Comparison of ENCODE assay signal across 8 mouse cellular contexts in genomic region chr9:61745301-61745801, GRCm38 (mm10).
DNase-seq lines count a peak whose midpoint lies in the region; ATAC-seq and TF ChIP-seq lines count a peak whose summit lies in the region.

No protein-coding gene starts in this region.

- H3K9me3 ChIP-seq in hindbrain, embryonic 10.5 days: no peaks in the 10 kb centered on the region
- 0 out of 2 replicates have a peak, but pooled peaks cover under 1% of the 10 kb centered on the region for H3K9me3 ChIP-seq in hindbrain, embryonic 12.5 days (replicated peaks)
- H3K9me3 ChIP-seq in ES-E14 (ENCODE audit: control insufficient read depth, insufficient read depth, low read depth, low read length): no peaks in the 10 kb centered on the region
- H3K9me3 ChIP-seq in liver, embryonic 11.5 days (ENCODE audit: control insufficient read depth, low read length): no peaks in the 10 kb centered on the region

- in situ Hi-C loops in ES-E14 (cut with MboI; ENCODE audit: low sequenced_read_pairs in 2 of 2, unreplicated experiment in 2 of 2): no loop called here

- no peak overlapping the region for H3K4me3 ChIP-seq in hindbrain, embryonic 10.5 days
- no peak overlapping the region for H3K4me3 ChIP-seq in hindbrain, embryonic 12.5 days
- no peak overlapping the region for H3K4me3 ChIP-seq in ES-E14 (ENCODE audit: insufficient read depth in 1 of 2, low read depth in 1 of 2, low read length in 2 of 2, poor library complexity in 1 of 2, severe bottlenecking in 1 of 2)
- no peak overlapping the region for H3K4me3 ChIP-seq in liver, embryonic 11.5 days (ENCODE audit: low read depth, low read length)

- peaks cover 27% of the 10 kb centered on the region for H3K4me1 ChIP-seq in hindbrain, embryonic 10.5 days (replicated peaks)
- H3K4me1 ChIP-seq in hindbrain, embryonic 12.5 days: peaks cover 16% of the 10 kb centered on the region; the same call in 1 of the 2 replicates
- no peaks in the 10 kb centered on the region for H3K4me1 ChIP-seq in ES-E14 (ENCODE audit: control insufficient read depth in 2 of 2, insufficient read depth in 2 of 2, low read length in 2 of 2, poor library complexity in 1 of 2)
- H3K4me1 ChIP-seq in liver, embryonic 11.5 days (replicated peaks; ENCODE audit: control insufficient read depth, insufficient read depth, low read length): no peaks in the 10 kb centered on the region

- 0 out of 2 replicates have a peak overlapping the region, but pooled peaks have one; percentile 51 for H3K27ac ChIP-seq in hindbrain, embryonic 10.5 days
- H3K27ac ChIP-seq in hindbrain, embryonic 12.5 days: no peak overlapping the region
- H3K27ac ChIP-seq in ES-E14 (ENCODE audit: insufficient read depth, low read depth, low read length, poor library complexity, severe bottlenecking): no peak overlapping the region
- no peak overlapping the region for H3K27ac ChIP-seq in liver, embryonic 11.5 days (ENCODE audit: low read depth, low read length)

- no peak overlapping the region for H3K9ac ChIP-seq in hindbrain, embryonic 12.5 days
- H3K9ac ChIP-seq in ES-E14 (ENCODE audit: insufficient read depth, low read depth, low read length, poor library complexity, severe bottlenecking): no peak overlapping the region
- no peak overlapping the region for H3K9ac ChIP-seq in liver, embryonic 11.5 days (ENCODE audit: low read depth, low read length)

- no peak overlapping the region for H3K4me2 ChIP-seq in hindbrain, embryonic 12.5 days (replicated peaks)
- H3K4me2 ChIP-seq in liver, embryonic 11.5 days: no peak overlapping the region

- no peaks in the 10 kb centered on the region for H3K36me3 ChIP-seq in hindbrain, embryonic 10.5 days
- H3K36me3 ChIP-seq in hindbrain, embryonic 12.5 days: no peaks in the 10 kb centered on the region
- no peaks in the 10 kb centered on the region for H3K36me3 ChIP-seq in ES-E14 (ENCODE audit: control insufficient read depth, insufficient read depth, low read length, poor library complexity, severe bottlenecking)
- no peaks in the 10 kb centered on the region for H3K36me3 ChIP-seq in liver, embryonic 11.5 days (ENCODE audit: control insufficient read depth, insufficient read depth, low read length)

- peaks cover 14% of the 10 kb centered on the region; the same call in 1 of the 2 replicates for H3K27me3 ChIP-seq in hindbrain, embryonic 10.5 days (ENCODE audit: insufficient read depth, poor library complexity, severe bottlenecking)
- no peaks in the 10 kb centered on the region; the same call in 1 of the 2 replicates for H3K27me3 ChIP-seq in hindbrain, embryonic 12.5 days
- no peaks in the 10 kb centered on the region for H3K27me3 ChIP-seq in liver, embryonic 11.5 days (replicated peaks; ENCODE audit: control insufficient read depth, insufficient read depth, low read length)

- 44% methylated on average over 7 of the region's 7 CpGs for WGBS in hindbrain, embryonic 10.5 days
- WGBS in hindbrain, embryonic 12.5 days: 27% methylated on average over 7 of the region's 7 CpGs
- 57% methylated on average over 7 of the region's 7 CpGs for WGBS in liver, embryonic 11.5 days

- ATAC-seq in hindbrain, embryonic 12.5 days (ENCODE audit: low FRiP score): no peak
- no peak for ATAC-seq in liver, embryonic 11.5 days (replicated peaks; ENCODE audit: low FRiP score)

- DNase-seq in hindbrain, embryonic 10.5 days (ENCODE audit: low spot score): no peak
- no peak for DNase-seq in ES-E14 (ENCODE audit: low read depth, low spot score)
- peak; percentile 86 for DNase-seq in brain, adult 2 months (ENCODE audit: low read depth, low spot score)
- DNase-seq in kidney, postnatal 10 days: peak; percentile 63
- no peak for DNase-seq in c-Kit-positive CD71-positive TER-119-positive erythroid progenitor cells, embryonic 14.5 days (ENCODE audit: low spot score)
- DNase-seq in testis, postnatal 14 days (ENCODE audit: low spot score): no peak
- DNase-seq in liver, embryonic 11.5 days (ENCODE audit: low spot score): no peak

TF ChIP-seq in ES-E14, 5 proteins besides CTCF, POLR2A, EP300 and RAD21:
- no peak for TF ChIP-seq CHD2 (IDR thresholded peaks at IDR 0.05; ENCODE audit: low read depth, low read length)
- peak; percentile 93 for TF ChIP-seq MAFK (IDR thresholded peaks at IDR 0.05; ENCODE audit: insufficient read depth, low read depth, low read length)

Comparison
In these comparisons a context has a peak if more than half of its experiments do, and no peak if none do; other contexts are left out.
1. DNase-seq: peak in brain, adult 2 months (single experiment) and kidney, postnatal 10 days (single experiment); none in hindbrain, embryonic 10.5 days (single experiment), ES-E14 (single experiment), c-Kit-positive CD71-positive TER-119-positive erythroid progenitor cells, embryonic 14.5 days (single experiment), testis, postnatal 14 days (single experiment) and liver, embryonic 11.5 days (single experiment).